Mouse (Mus musculus) G1E-ER4 (cell line): ENCODE data around the gene Ddx52. TPM values are rescaled to one million over a fixed set of nuclear protein-coding genes. Genes with fewer than 3 reads are reported as not detected.

ENCODE experiments used
- GATA1 ChIP-seq: IDR thresholded peaks from one replicate; pipeline ENCODE4 v1.8.0; 2012; ENCODE audit warnings: low read length, inconsistent platforms
- polyA plus RNA-seq: library from polyadenylated mRNA; stranded (reverse); fragments of >175 nt; gene quantifications from 2 replicates; pipeline ENCODE4 v1.2.3, GENCODE M21; 2012

Ddx52 gene
- polyA plus RNA-seq, 1 experiment, result 2.0 TPM

DNA sequence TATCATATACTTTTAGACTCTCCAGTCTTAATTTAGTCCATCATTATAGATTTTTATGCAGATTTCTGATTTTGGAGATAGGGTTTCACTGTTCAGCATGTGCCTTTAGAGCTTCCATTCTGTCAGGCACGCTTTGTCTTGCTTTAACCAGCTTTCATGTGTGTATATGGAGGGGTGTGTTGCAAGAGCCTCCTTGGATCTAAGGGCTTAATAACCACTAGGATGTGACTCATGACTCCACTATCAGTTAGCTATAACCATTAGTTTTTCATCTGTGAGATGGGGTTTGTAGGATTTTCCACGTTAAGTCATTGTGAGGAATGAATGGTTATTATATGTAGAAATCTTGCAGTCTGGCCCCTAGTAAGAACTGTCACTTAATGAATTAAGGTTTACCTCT is 15.0 kb downstream of the Ddx52 start:
- no peak for TF ChIP-seq GATA1

DNA sequence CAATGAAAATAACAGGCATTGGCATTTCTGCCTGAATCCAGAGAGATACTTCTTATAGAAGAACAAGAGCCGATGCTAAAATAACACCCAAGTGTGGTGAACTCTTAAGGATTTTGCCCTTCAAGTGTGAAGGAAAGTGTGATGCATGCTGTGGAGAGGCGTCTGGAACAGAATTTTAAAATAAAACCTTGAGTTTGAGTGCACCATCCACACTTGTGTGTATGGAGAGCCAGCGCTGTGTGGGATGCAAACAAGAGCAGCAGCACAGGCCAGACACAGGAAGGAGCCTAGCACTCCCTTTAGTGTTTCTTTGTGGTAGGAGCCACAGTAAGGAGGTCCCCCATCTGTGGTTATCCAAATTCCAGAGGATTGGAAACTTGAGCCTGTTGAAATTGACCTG is 20.1 kb downstream of the Ddx52 start:
- no peak for TF ChIP-seq GATA1

DNA sequence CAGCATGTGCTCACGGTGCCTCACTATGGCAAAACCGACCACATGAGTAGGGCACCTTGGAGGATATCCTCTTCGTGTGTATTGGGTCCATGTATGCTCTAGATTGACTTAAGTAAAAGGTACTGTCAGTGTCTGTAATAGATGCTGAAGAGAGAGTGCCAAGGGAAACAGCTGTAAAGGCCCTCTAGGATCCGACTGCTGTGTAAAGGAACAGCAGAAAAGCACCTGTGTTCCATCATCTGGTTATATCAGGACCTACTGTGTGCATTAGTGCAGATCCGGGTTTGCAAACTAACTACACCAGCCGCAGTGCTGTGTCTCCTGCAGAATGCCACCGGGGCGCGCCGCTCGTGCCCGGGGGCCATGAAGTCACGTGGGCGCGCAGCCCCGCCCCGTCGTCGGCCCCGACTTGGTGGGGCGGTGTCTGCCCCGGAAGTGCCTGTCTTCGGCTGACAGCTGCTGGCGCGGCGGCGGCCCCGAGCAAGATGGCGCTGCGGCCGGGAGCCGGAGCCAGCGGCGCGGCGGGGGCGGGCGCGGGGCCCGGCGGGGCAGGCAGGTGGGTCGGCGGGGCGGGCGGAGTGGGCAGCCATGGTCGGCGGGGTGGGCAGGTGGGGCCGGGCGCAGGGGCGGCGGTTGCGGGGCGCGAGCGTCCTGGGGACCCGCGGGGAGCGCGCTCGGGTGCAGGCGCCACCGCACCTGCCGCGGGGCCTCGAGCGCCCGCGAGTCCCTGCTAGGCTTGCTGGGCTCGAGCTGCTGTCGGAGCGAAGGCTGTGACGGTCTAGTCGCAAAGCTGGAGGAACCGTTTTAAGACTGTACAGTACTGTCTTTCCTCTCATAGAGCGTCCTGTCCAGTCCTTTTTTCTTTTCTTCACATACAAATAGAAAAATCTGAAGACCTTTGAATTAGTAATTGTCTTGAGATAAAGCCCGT is 22.4 kb downstream of the Ddx52 start, which contains the start of gene Synrg:
Synrg (plus strand) TSS at position 438 of the 931 bp plus-strand sequence.
- TF ChIP-seq GATA1, result no peak

DNA sequence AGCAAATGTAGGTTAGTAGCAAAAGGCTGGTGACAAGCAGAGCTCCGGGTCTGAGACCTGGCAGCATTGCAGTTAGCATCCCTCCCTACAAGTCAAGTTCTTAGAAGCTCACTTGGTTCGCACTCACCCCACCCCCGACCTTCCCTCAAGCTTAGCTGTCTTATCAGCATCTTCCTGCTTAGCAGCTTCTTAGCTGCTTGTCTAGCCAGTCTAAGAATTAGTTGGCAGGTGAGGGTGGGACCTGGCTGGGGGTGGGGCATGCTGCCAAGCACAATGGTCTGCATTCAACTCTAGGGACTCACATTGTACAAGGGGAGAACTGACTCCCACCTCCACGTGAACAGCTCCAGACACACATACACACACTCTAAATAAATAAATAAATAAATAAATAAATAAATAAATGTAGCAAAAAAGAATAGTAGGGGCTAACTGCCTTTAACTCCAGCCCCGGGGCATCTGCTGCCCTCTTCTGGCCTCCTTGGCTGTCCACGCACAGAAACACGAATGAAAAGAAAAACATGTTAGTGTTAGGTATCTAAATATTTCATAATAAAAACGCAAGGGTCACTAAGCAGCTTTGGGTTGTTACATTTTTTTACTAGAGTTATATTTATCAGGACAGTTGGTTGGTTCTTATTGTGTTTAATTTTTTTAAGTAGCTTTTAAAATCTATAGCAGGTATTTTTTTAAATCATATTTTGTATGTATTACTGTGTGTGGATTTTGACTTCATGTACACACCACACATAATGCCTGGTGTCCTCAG is 25.8 kb downstream of the Ddx52 start:
- no peak for TF ChIP-seq GATA1

DNA sequence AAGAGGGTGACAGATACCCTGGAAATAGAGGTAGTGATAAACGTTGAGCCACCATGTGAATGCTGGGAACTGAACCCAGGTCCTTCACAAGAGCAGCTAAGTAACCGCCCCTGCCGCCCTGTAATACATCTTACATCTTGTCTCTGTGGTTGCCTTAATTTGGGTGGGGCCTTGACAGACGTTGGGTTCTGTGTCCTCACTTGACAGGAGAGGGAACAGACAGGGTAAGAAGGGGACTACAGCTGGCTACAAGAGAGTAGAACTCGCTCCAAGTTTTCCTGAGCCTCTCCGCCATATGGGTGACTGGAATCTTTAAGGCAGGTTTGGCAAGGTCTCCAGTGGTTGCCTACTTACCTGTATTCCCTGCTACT is 26.3 kb downstream of the Ddx52 start:
- no peak for TF ChIP-seq GATA1

DNA sequence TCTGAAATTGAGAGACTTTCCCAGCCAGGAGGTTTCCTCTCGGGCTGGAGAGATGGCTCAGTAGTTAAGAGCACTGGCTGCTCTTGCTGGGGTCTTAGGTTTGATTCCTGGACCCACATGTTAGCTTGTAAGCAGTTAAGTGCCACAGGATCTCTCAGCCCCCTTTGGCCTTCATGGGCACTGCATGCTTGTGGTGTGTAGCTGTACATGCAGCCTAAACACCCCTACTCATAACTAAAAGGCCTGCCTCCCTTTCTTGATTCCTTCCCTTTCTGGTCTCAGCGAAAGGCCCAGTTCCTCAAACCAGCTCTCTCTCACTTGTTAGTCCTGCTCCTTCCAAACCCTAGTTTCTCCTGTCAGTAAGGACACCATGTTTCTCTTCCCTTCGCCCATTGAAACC is 27.2 kb downstream of the Ddx52 start:
- no peak for TF ChIP-seq GATA1

DNA sequence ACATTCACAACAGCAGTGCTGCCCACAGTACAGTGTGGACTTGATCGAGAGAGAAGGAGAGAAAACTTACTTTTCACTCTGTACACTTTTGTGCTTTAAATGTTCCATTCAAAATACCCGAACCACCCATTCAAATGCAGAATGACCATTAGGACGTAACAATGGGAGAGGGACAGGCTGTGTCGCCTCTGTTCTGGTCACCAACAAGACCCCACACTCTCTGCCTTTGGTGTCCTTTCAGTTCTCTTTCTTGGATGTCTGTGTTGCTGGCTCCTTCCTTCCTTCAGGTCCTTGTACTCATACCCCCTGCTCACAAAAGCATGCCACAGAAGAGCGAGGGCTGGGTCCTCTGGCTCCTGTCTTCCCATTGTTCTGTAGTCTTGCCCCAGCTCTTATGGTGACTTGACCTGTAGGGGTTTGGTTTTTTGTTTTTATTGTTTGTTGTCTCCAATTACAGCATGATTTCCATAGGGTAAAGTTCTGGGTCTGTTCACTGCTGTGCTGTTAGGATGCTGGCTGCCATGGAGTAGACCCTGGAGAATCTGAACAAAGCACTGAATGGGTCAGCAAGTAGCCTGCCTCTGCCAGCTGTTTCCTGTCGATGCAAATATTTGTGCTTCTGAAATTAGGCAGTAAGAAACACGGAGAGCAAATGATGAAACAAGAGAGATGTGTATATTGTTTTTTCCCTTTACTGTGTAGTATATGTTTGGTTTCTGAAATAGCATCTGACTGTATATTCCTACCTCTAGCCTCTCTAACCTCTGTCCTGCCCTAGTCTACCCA is 32.9 kb downstream of the Ddx52 start:
- TF ChIP-seq GATA1, result no peak

DNA sequence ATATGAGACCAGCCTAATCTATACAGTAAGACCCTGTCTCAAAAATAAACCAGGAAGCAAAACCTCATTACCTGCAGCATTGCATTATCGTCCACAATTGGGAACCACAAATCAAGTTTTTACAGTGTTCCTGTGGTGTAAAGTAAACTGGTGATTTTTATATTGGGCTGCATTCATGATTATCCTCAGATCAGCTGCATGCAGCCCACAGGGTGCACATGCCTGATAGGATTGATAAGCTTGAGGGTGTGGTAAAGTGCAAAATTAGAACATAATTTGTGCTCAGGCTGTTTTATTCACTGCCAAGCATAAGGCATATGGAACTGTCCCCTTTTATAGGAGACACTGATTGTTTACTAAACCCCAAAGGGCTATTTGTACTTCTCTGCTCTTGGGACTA is 33.6 kb downstream of the Ddx52 start:
- no peak for TF ChIP-seq GATA1

DNA sequence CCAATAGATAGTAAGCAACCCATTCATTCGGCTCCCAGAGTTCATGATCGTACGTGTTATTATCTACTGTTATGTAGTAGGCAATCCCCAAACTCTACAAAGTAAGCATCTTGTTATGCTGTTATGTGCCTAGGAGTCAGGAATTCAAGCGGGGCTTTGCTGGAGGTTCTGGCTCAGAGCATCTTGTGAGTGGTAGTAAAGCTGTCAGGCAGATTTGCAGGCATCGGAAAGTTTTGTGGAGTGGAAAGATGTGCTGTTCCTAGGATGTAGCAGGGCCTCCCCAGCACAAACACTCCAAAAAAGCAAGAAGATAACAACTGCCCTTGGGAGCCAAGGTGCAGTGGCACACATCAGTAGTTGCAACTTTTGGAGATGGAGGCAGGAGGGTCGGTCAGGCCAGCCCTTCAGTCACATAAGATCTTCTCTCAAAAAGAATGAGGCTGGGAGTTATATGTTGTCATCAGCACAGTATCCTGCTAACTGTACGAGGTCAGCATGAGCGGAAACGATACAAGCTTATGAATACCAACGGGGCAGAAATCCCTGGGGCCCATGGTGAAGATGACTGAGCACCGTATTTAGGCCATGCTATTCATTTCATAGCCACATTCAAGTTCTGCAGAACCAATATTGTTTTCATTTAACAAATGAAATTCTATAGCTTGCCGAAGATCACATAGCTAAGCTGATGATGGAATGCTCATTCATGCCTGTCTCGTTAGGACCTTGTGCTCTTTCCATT is 34.5 kb downstream of the Ddx52 start:
- TF ChIP-seq GATA1, result no peak

DNA sequence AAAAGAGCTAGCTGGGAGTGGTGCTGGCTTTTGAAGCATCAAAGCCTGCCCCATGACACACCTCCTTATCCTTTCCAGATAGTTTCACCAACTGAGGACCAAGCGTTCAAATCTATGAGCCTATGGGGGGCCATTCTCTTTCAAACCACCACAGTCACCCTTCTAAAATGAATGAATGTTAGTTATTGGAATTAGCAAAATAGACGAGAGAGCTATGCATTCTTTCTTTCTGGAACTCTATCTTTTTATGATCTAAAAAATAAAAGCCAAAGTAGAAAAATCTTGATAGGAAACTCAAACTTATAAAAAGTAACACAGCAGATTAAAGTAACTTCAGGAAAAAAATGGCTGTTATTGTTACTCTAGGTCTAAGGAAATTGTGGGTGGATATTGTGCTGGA is 35.9 kb downstream of the Ddx52 start:
- TF ChIP-seq GATA1, result no peak

DNA sequence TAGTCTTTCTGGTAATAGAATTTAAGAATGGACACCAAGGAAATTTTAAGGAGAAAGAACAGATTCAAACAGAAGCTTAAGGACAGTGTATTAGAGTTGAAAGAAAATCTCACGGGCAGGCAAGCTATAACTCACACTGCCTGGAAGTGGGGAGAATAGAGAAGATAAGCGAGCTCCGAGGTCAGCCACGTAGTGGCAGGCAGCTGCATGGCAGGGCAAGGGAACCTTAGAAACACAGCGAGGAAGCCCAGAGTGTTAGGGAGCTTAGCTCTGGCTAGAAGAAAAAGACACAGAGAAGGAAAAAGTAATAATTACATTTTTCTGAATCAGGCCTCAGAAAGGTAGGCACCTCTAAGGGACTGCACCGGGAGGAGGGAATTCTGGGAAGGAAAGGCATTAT is 38.1 kb downstream of the Ddx52 start:
- no peak for TF ChIP-seq GATA1

DNA sequence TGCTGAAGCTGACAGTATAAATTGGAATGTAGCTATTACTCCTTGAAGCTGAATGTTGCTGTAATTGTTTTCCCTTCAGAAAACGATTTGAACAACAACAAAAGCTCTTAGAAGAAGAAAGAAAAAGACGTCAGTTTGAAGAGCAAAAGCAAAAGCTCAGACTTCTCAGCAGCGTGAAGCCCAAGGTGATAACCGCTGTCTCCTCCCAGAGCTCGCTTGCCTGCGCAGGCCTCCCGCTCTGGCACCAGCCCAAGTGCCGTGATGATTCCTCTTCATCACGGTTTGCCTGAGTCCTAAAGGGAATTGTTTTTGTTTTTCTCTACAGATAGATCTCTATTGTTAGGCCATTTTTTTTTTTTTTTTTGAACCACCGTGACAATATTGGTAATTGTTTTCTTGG is 39.5 kb downstream of the Ddx52 start:
- TF ChIP-seq GATA1, result no peak

DNA sequence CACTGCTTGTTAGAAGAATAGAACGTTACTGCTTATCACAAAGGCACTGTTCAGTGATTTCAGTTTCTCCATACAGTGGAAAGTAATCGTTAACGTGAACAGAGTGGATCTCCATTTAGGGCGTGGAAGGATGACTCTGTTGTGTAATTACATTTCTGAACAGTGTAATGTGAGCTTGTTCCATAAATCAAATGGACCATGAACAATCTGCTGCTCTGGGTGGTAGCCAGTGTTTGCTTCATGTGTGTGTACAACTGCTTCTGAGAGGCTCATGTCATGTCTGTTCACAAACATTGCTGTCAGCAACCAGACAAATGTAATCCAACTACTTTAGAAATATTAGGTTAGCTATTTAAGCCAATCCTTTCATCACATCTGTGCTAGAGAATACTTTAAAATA is 49.8 kb downstream of the Ddx52 start:
- TF ChIP-seq GATA1, result no peak

DNA sequence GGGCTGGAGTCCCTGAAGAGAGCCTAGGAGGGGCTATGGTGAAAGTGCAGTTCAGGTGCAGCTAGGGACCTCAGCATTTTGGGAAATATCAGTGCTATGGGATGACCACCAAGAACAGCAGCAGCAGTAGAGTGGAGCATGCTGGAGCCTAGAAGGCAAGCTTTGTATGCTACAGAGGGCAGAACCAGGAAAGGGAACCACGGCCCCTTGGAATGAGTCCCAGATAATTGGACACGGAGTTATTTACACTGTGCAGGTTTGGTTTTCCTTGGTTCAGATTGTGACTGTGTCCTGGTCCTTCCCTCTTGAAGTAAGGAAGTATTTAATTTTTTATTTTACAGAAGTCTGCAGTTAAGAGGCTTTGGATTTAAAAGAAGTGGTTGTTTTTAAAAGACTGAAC is 51.6 kb downstream of the Ddx52 start:
- no peak for TF ChIP-seq GATA1

DNA sequence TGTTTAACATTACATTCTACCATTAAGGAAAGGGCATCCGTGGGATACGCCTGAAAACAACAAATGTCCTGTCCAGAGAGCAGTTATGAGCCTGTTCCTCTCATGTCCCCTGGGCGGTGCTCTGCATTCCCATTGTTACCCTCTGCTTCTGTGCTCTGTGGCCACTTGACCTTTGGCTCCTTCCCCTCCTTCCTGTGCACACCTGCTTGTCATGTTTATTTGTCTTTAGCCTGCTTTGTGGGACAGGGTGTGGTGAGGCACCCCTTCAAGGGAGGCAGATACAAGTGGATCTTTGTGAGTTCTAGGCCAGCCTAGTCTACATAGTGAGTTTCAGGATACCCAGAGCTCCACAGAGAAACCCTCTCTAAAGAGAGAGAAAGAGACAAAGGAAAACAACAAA is 52.6 kb downstream of the Ddx52 start:
- TF ChIP-seq GATA1, result no peak
